Mouse (Mus musculus): ENCODE data around the gene Pacrg. TPM values are rescaled to one million over a fixed set of nuclear protein-coding genes. Genes with fewer than 3 reads are reported as not detected.

Pacrg gene
- polyA plus RNA-seq, 1 experiment from 2014 or later = 2.6 TPM

DNA sequence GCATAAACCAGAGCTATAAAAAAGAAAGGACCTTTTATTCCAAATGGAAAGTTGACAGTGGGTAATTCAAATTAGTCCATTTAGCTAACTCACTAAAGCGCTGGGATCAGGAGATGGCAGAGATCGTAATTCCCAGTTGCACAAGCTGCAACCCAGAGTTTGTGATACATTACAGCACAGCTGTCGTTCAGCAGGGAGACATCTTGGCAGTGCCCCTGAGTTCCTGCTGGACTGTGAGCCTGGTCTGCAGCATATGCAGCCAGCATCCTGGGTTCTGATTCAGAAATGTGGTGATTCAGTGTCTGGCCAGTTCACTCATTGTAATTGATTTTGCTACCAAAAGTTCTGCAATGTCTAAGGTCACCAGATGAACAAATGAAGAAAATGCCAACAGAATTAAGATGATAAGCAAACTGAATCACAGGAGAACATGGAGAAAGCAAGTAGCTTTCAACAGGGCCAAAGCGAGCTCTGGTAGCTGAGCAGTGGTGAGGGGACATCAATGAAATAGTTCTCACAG, 55.6 kb downstream of the Pacrg start:
- H3K4me3 ChIP-seq = no peak overlapping the region
- H3K27me3 ChIP-seq (ENCODE audit: poor library complexity, severe bottlenecking) = no peaks in the 10 kb centered on the region
- WGBS = 92% methylated on average over 4 of the region's 4 CpGs
- H3K27ac ChIP-seq = no peak overlapping the region
- H3K36me3 ChIP-seq (replicated peaks) = no peaks in the 10 kb centered on the region
- DNase-seq (ENCODE audit: extremely low spot score, low spot score) = no peak
- H3K4me1 ChIP-seq = no peaks in the 10 kb centered on the region
- no peaks in the 10 kb centered on the region for H3K9me3 ChIP-seq

DNA sequence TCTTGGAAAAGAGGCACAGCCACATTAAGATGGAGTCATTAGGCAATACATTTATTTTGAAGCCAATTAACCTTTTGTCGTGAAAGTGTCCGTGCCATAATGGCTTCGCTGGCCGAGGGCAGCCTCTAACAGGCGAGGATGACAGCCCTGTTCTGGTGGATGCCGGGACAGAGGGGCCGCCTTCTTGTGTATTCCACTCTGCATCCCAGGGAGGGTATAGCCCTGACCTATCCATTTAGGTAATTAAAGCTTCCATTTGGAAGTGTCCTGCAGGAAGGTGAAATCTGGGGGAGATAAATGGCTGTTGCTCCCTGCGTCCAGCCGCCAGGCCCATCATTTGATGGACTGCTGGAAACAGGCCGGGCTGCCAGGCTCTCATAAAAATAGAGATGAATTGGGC, 63.6 kb downstream of the Pacrg start:
- 64% methylated on average over 10 of the region's 10 CpGs for WGBS

DNA sequence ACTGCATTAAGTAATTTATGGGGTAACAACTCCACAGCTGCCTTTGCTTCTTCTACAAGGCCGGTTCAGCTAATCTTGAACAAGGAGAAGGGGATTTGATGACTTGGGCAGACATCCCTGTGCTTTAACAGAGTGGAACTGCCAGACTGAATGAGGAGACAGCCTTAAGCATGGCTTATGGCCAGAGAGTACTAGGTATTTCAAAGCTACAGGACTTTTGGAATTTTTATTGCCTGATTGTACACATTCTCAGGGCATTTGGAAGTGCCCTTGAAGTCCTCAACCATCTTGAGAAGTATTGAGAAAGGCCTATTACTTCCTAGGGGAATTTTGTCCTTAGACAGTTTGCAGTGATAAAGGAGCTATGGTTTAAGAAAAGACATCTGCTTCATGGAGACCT, 65.6 kb downstream of the Pacrg start:
- Histone ChIP-seq H3K4me1 (peaks cover 18% of the 10 kb centered on the region), H3K9me3 (no peaks in the 10 kb centered on the region), H3K36me3 (replicated peaks) (no peaks in the 10 kb centered on the region), H3K27ac (no peak overlapping the region), H3K27me3 (ENCODE audit: poor library complexity, severe bottlenecking) (no peaks in the 10 kb centered on the region), H3K4me3 (no peak overlapping the region)
- DNase-seq (ENCODE audit: extremely low spot score, low spot score) = no peak
- 96% methylated on average over 1 of the region's 1 CpGs for WGBS

More for the DNA sequence above, 63.6 kb downstream of the Pacrg start:
- Histone ChIP-seq H3K9me3 (no peaks in the 10 kb centered on the region), H3K27ac (no peak overlapping the region), H3K4me3 (no peak overlapping the region), H3K4me1 (peaks cover 11% of the 10 kb centered on the region), H3K36me3 (replicated peaks) (no peaks in the 10 kb centered on the region), H3K27me3 (ENCODE audit: poor library complexity, severe bottlenecking) (no peaks in the 10 kb centered on the region)
- DNase-seq (ENCODE audit: extremely low spot score, low spot score) = no peak

DNA sequence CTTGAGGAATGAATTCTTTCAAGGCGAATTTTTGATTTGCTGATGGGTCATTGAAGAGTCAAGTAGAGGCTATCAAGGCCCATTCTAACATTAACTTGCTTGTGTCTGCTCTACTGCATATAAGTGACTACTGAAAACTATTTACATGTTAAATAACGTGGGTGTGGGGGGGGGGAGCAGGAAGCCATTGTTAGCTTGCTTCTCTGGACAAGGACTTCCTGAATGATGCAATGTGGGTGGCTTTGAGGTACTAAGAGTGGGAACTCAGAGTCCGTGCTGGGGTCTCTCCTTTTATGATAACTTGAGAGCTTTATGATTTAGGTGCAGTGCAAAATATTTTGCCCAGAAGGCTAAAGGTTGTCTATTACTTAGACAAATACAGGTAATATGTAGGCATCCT, 67.9 kb downstream of the Pacrg start:
- Histone ChIP-seq H3K36me3 (replicated peaks) (no peaks in the 10 kb centered on the region), H3K27me3 (ENCODE audit: poor library complexity, severe bottlenecking) (no peaks in the 10 kb centered on the region), H3K9me3 (no peaks in the 10 kb centered on the region), H3K27ac (no peak overlapping the region), H3K4me1 (peaks cover 20% of the 10 kb centered on the region), H3K4me3 (no peak overlapping the region)
- DNase-seq (ENCODE audit: extremely low spot score, low spot score) = no peak
- 66% methylated on average over 3 of the region's 3 CpGs for WGBS

DNA sequence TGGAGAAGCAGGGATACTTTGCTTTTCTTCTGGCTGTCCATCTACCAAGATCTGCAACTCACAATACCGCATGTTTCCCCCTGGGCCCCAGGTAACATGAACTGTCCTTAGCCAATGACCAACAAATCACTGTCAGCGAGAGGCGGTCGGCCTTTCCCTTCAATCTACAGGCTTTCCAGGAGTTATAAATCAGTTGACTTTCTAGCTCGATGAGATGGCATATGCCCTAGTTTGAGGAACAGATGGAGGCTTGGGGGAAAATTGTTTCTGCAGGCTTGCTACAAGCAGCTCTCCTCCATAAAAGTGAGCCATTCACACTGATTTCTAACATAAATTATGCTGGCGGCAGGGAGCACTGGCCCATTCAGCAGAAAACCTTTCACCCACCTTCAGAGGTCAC, 70.2 kb downstream of the Pacrg start:
- no peak for DNase-seq (ENCODE audit: extremely low spot score, low spot score)
- Histone ChIP-seq H3K36me3 (replicated peaks) (no peaks in the 10 kb centered on the region), H3K4me1 (peaks cover 10% of the 10 kb centered on the region), H3K4me3 (no peak overlapping the region), H3K27me3 (ENCODE audit: poor library complexity, severe bottlenecking) (no peaks in the 10 kb centered on the region), H3K27ac (0 out of 2 replicates have a peak overlapping the region, but pooled peaks have one; percentile 4), H3K9me3 (no peaks in the 10 kb centered on the region)
- WGBS = 85% methylated on average over 6 of the region's 6 CpGs

DNA sequence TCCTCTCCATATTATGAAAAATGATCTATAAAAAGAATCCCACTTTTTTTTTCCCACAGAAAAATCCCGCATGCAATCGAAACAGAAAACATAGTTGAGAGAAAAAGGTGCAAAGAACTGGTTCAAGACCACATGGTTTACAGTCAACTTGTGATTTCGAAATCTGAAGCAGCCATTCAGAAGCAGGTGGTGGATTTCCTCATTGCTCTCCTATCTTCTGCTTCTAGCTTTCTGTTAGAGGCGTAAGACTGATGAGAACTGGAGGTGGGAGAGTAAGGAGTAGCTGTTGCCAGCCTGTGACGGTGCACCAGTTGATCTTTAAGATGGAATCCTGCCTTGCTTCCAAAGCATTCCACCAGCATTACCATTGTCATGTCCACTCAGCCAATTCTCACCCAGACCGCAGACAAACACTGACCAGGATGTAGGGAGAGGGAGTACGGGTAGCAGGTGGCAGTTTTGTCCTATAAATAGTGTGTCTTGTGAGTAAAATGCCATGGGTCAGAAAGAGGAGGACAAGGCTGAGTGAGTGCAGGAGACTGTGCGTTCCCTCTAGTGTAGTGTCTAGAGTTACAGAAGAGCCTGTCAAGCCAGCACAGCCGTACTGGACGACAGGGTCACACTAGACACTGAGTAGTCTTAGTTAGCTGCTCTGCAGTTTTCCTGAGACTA, 73.2 kb downstream of the Pacrg start:
- peaks cover 10% of the 10 kb centered on the region for H3K4me1 ChIP-seq
- no peak overlapping the region for H3K27ac ChIP-seq
- no peaks in the 10 kb centered on the region for H3K9me3 ChIP-seq
- WGBS = 87% methylated on average over 10 of the region's 10 CpGs
- H3K36me3 ChIP-seq (replicated peaks) = no peaks in the 10 kb centered on the region
- no peak overlapping the region for H3K4me3 ChIP-seq
- no peaks in the 10 kb centered on the region for H3K27me3 ChIP-seq (ENCODE audit: poor library complexity, severe bottlenecking)
- DNase-seq (ENCODE audit: extremely low spot score, low spot score) = no peak

DNA sequence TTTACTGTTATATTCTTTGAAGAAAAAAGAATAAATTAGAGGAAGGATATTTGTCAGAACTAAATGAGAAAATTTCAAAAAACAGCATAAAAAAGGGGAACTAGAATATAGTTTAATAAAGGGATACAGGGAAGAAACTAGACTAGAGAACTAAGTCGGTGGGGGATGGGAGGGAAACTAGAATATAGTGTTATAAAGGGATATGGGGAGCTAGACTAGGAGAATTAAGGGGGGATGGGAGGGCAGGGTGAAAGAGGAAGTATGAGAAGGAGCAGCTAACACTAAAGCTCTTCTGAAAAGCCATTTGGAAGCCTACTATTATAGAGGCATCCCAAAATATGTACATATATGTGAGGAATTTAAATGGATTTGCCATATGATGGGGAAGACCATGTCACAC, 75.8 kb downstream of the Pacrg start:
- WGBS = 90% methylated on average over 1 of the region's 1 CpGs
- no peak for DNase-seq (ENCODE audit: extremely low spot score, low spot score)

DNA sequence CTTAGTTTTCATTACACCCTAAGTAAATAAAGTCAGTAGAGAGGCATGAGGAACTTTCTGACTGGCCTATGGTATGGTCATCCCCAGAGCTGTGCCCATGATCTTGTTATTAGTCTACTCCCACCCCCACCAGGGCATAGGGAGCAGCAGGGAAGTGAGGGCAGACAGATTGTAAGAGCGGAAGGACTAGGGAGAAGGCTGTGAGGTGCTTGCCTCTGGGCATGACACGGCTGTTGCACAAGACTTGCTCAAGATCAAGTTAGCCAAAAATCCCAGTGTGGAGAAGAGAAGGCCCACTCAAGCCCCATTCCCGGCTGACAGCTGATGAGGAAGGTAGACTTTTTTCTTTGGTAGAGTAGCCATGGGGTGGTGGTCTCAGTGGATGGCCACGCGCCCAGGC, 82.7 kb downstream of the Pacrg start:
- DNase-seq (ENCODE audit: extremely low spot score, low spot score) = no peak
- no peak overlapping the region for H3K4me3 ChIP-seq
- H3K9me3 ChIP-seq = no peaks in the 10 kb centered on the region
- H3K27me3 ChIP-seq (ENCODE audit: poor library complexity, severe bottlenecking) = no peaks in the 10 kb centered on the region
- no peak overlapping the region for H3K27ac ChIP-seq
- WGBS = 93% methylated on average over 5 of the region's 5 CpGs
- no peaks in the 10 kb centered on the region for H3K4me1 ChIP-seq
- H3K36me3 ChIP-seq (replicated peaks) = no peaks in the 10 kb centered on the region

More for the DNA sequence above, 75.8 kb downstream of the Pacrg start:
- no peaks in the 10 kb centered on the region for H3K36me3 ChIP-seq (replicated peaks)
- H3K4me3 ChIP-seq = no peak overlapping the region
- no peak overlapping the region for H3K27ac ChIP-seq
- peaks cover 1% of the 10 kb centered on the region; the same call in 1 of the 2 replicates for H3K4me1 ChIP-seq
- no peaks in the 10 kb centered on the region for H3K9me3 ChIP-seq
- H3K27me3 ChIP-seq (ENCODE audit: poor library complexity, severe bottlenecking) = no peaks in the 10 kb centered on the region

DNA sequence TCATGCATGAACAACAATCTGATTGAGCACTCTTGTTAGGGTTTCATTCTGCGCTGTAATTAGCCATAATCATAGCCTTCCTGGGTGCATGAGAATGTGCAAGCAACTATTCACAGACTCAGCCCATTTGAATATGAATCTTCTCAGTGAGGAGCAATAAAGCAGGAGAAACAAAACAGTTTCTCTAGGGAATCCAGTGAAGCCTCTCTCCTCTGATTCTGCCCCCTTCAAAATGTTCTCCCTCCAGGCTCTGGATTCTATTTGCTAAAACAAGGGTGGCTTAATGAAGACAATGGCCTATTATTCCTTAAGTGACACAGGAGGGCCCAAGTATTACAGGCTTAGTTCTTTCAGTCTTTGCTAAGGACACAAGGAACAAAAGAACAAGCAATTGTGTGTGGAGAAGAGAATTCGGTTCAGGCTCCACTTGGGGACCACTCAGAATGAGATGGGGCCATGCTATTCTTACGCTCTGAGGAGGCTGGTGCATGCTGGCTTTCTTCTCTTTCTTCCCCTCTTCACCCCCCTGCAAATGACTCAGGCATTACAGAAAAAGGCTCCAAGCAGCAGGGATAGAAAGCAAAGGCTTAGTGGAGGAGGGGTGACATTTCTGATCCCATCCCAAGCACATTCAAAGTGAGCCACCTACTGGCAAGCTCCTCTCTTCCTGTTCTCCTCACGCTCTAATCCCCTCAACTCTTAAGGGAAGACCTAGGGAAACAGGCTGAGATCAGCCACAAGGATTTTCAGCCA, 95.2 kb downstream of the Pacrg start:
- WGBS = 6% methylated on average over 4 of the region's 4 CpGs
- H3K27ac ChIP-seq = peak overlapping the region; percentile 83
- H3K4me1 ChIP-seq = peaks cover 53% of the 10 kb centered on the region
- peaks cover 5% of the 10 kb centered on the region; the same call in 1 of the 2 replicates for H3K27me3 ChIP-seq (ENCODE audit: poor library complexity, severe bottlenecking)
- no peaks in the 10 kb centered on the region for H3K9me3 ChIP-seq
- DNase-seq (ENCODE audit: extremely low spot score, low spot score) = peak; percentile 77
- H3K4me3 ChIP-seq = no peak overlapping the region; the same call in 1 of the 2 replicates
- no peaks in the 10 kb centered on the region for H3K36me3 ChIP-seq (replicated peaks)

DNA sequence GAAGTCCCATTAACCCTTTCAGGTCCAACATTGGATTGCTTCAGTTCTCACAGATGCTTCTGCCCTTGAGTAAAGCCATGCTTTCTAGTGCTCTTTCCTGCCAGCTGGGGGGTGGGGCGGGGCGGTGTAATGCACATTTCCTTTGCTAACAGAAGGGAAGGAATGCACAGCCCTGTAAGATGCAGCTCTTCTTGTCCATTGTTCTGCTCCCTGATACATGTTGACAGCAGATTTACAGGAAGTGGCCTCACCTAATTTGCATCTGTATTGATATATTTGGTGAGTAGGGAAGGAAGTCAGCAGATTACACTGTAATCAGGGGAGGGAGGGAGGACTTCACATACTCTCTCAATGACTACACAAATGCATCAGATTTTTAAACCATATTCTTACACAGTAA, 100.0 kb downstream of the Pacrg start:
- H3K27ac ChIP-seq = no peak overlapping the region
- 82% methylated on average over 2 of the region's 2 CpGs for WGBS
- no peak for DNase-seq (ENCODE audit: extremely low spot score, low spot score)
- H3K27me3 ChIP-seq (ENCODE audit: poor library complexity, severe bottlenecking) = peaks cover 5% of the 10 kb centered on the region; the same call in 1 of the 2 replicates
- peaks cover 42% of the 10 kb centered on the region for H3K4me1 ChIP-seq
- no peaks in the 10 kb centered on the region for H3K9me3 ChIP-seq
- no peaks in the 10 kb centered on the region for H3K36me3 ChIP-seq (replicated peaks)
- H3K4me3 ChIP-seq = no peak overlapping the region

DNA sequence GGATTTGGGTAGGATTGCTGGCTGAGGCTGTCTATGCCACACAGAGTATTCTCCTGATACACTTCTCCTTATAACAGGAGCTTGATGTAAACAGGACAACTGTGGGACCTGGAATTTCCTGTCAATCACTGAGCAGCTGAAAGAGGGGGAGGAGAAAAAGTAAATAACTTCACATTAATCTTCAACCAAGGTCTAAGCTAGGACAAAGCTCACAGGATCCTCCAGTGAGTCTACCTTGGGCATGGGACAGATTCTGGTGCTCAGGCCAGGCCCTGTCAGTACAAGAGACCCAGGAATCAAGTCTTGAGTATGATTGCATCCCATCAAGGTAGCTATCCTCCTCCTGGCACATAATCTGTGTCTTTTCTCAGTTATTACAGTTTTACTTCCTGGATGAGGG, 102.1 kb downstream of the Pacrg start:
- no peak overlapping the region for H3K27ac ChIP-seq
- no peak for DNase-seq (ENCODE audit: extremely low spot score, low spot score)
- peaks cover 2% of the 10 kb centered on the region; the same call in 1 of the 2 replicates for H3K27me3 ChIP-seq (ENCODE audit: poor library complexity, severe bottlenecking)
- H3K36me3 ChIP-seq (replicated peaks) = no peaks in the 10 kb centered on the region
- no peaks in the 10 kb centered on the region for H3K9me3 ChIP-seq
- H3K4me1 ChIP-seq = peaks cover 42% of the 10 kb centered on the region
- H3K4me3 ChIP-seq = no peak overlapping the region

DNA sequence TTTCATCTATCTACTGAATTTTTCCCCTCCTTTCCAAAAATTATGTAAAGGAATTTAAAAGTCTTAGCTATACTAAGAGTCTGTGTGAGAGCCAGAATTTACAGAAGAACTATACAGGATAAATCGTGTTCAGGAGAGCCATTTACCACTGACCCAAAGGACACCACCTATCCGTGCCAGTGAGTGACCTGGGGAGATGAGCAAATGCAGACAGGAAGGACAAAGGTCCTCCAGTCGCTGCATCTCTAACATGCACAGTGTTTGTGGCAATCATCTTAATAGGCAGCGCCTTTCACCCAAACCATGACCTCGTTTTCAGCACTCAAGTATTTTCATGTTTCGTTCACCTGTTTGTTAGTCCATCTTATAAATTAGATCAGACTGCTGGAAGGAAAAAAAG, 105.4 kb downstream of the Pacrg start:
- H3K27ac ChIP-seq = peak overlapping the region; percentile 72
- no peaks in the 10 kb centered on the region for H3K36me3 ChIP-seq (replicated peaks)
- no peaks in the 10 kb centered on the region for H3K27me3 ChIP-seq (ENCODE audit: poor library complexity, severe bottlenecking)
- peaks cover 46% of the 10 kb centered on the region for H3K4me1 ChIP-seq
- H3K9me3 ChIP-seq = no peaks in the 10 kb centered on the region
- WGBS = 73% methylated on average over 6 of the region's 6 CpGs
- DNase-seq (ENCODE audit: extremely low spot score, low spot score) = no peak
- H3K4me3 ChIP-seq = no peak overlapping the region

Data from forebrain, embryonic 10.5 days (tissue).